Mouse (Mus musculus) lung, postnatal 0 days (tissue): ENCODE data around the gene Ran. TPM values are rescaled to one million over a fixed set of nuclear protein-coding genes. Genes with fewer than 3 reads are reported as not detected.

Experiments
- ATAC-seq: fragments of 200-750 bp; cut with Nextera tagmentation; 2 replicates; pipeline ENCODE4 v1.8.0; 2017; ENCODE audit warnings: moderate library complexity
- DNase-seq: peaks from one replicate; pipeline ENCODE4 v3.0.0-alpha.2; 2016; ENCODE audit warnings: low spot score
- H3K27ac ChIP-seq: fragments of 300-500 bp; sonication (generic); 2 replicates; pipeline ENCODE4 v1.5.1; 2014; ENCODE audit warnings: antibody characterized with exemption, mild to moderate bottlenecking, low read length, mixed read lengths
- H3K27me3 ChIP-seq: fragments of 300-500 bp; sonication (generic); replicated peaks from 2 replicates; pipeline ENCODE4 v1.6.1; 2014; ENCODE audit warnings: low read length, mixed read lengths; ENCODE audit not compliant: insufficient read depth
- H3K36me3 ChIP-seq: fragments of 300-500 bp; sonication (generic); 2 replicates; pipeline ENCODE4 v1.6.1; 2014; ENCODE audit warnings: low read length, mixed read lengths; ENCODE audit not compliant: insufficient read depth
- H3K4me1 ChIP-seq: fragments of 300-500 bp; sonication (generic); 2 replicates; pipeline ENCODE4 v1.6.1; 2014; ENCODE audit warnings: antibody characterized with exemption, low read depth, low read length, mixed read lengths; ENCODE audit not compliant: insufficient read depth
- H3K4me2 ChIP-seq: fragments of 300-500 bp; sonication (generic); replicated peaks from 2 replicates; pipeline ENCODE4 v1.6.1; 2014; ENCODE audit warnings: low read depth, mild to moderate bottlenecking, low read length, moderate library complexity, mixed read lengths
- H3K4me3 ChIP-seq: fragments of 300-500 bp; sonication (generic); 2 replicates; pipeline ENCODE4 v1.5.1; 2014; ENCODE audit warnings: low read depth, low read length
- H3K9ac ChIP-seq: fragments of 300-500 bp; sonication (generic); replicated peaks from 2 replicates; pipeline ENCODE4 v1.6.1; 2014; ENCODE audit warnings: low read depth, mild to moderate bottlenecking
- H3K9me3 ChIP-seq: fragments of 300-500 bp; sonication (generic); 2 replicates; pipeline ENCODE4 v1.6.1; 2016; ENCODE audit warnings: low read length, mixed read lengths
- CTCF ChIP-seq: IDR thresholded peaks from 2 replicates; pipeline ENCODE4 v1.5.1; 2016; ENCODE audit warnings: antibody characterized with exemption, mild to moderate bottlenecking
- EP300 ChIP-seq: IDR thresholded peaks from 2 replicates; pipeline ENCODE4 v1.6.1; 2016; ENCODE audit warnings: antibody characterized with exemption, mild to moderate bottlenecking, control low read depth
- WGBS: fragments of 180-500 bp; shearing (Covaris S2); extraction: QIAGEN DNeasy Blood & Tissue Kit; methylation state at CpG from one replicate; pipeline ENCODE4 v1.1.7; 2014; 5-methylcytosine and 5-hydroxymethylcytosine counted together
- polyA plus RNA-seq: library from polyadenylated mRNA; unstranded; fragments of >200 nt; fragmentation: Nextera tagmentation; extraction: Ambion mirVana; gene quantifications from 2 replicates; pipeline ENCODE4 v1.2.1, GENCODE M21; 2015

Ran gene
- polyA plus RNA-seq, 1 experiment from 2014 or later: 126 TPM

GRCm38 (mm10) chr5:129009577-129009976 is 10.3 kb upstream of the Ran start:
- peaks cover 3% of the 10 kb centered on the region; the same call in 1 of the 2 replicates for H3K4me1 ChIP-seq
- no peak overlapping the region for H3K27ac ChIP-seq
- no peaks in the 10 kb centered on the region for H3K36me3 ChIP-seq
- H3K27me3 ChIP-seq: no peaks in the 10 kb centered on the region
- TF ChIP-seq EP300 (no peak), CTCF (no peak)
- no peak overlapping the region for H3K4me2 ChIP-seq
- no peak overlapping the region for H3K9ac ChIP-seq
- WGBS: 66% methylated on average over 3 of the region's 3 CpGs
- H3K9me3 ChIP-seq: no peaks in the 10 kb centered on the region
- DNase-seq (no peak), ATAC-seq (no peak)
- no peak overlapping the region for H3K4me3 ChIP-seq

GRCm38 (mm10) chr5:129010937-129011336 is 8.9 kb upstream of the Ran start:
- Histone ChIP-seq H3K4me3 (no peak overlapping the region), H3K9ac (no peak overlapping the region), H3K36me3 (no peaks in the 10 kb centered on the region), H3K4me2 (no peak overlapping the region), H3K4me1 (peaks cover 3% of the 10 kb centered on the region; the same call in 1 of the 2 replicates), H3K9me3 (no peaks in the 10 kb centered on the region), H3K27ac (no peak overlapping the region), H3K27me3 (no peaks in the 10 kb centered on the region)
- WGBS: 69% methylated on average over 2 of the region's 2 CpGs
- ATAC-seq (no peak), DNase-seq (no peak)
- TF ChIP-seq EP300 (no peak), CTCF (no peak)

DNA sequence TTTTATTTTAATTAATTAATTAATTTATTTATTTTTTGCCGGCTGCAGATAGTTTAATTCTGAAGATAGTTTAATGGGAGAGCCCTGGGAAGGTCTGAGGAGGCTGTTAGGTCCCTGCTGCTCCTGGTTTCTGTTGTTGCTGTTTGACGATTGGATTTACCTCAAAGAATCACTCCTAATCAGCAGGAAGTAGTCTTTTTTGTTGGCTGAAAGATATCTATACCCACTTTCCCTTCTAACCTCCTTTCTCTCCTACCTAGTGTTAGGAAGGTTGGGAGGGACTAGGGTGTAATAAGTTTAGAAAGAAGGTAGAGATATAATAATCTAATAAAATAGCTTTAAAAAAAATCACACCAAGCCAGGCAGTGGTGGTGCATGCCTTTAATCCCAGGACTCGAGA is 4.8 kb upstream of the Ran start:
- WGBS: 69% methylated on average over 3 of the region's 3 CpGs
- TF ChIP-seq CTCF (no peak), EP300 (no peak)
- no peaks in the 10 kb centered on the region for H3K27me3 ChIP-seq

DNA sequence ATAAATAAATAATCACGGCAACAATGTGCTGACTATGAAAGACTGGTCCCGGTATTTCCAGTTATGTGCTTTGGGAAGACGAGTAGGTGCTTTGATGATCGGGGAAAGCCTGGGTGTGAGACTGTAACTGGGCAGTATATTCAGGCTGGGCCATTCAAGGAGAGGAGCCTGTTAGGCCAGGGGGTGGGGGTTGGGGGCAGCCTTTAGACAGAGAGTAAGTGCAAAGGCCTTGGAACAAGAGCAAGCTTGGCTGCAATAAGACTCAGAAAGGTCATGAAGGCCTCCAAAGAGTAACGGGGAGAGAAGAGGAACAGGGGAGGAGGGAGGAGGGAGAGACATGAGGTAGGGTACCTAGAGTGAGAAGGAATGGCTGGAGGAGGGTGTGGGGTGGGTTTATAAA is 4.3 kb upstream of the Ran start:
- WGBS: 84% methylated on average over 5 of the region's 5 CpGs
- DNase-seq: no peak

More for the DNA sequence above, 4.8 kb upstream of the Ran start:
- no peak for DNase-seq
- Histone ChIP-seq H3K27ac (no peak overlapping the region), H3K9me3 (no peaks in the 10 kb centered on the region), H3K9ac (no peak overlapping the region), H3K4me2 (no peak overlapping the region), H3K36me3 (no peaks in the 10 kb centered on the region), H3K4me1 (no peaks in the 10 kb centered on the region), H3K4me3 (no peak overlapping the region)
- ATAC-seq: no peak

GRCm38 (mm10) chr5:129016370-129016769 is 3.5 kb upstream of the Ran start:
- no peak overlapping the region for H3K4me3 ChIP-seq
- H3K4me1 ChIP-seq: peaks cover 3% of the 10 kb centered on the region; the same call in 1 of the 2 replicates
- TF ChIP-seq EP300: no peak
- TF ChIP-seq CTCF: no peak
- no peaks in the 10 kb centered on the region for H3K9me3 ChIP-seq
- no peak overlapping the region for H3K9ac ChIP-seq
- 93% methylated on average over 3 of the region's 3 CpGs for WGBS
- no peaks in the 10 kb centered on the region for H3K27me3 ChIP-seq
- H3K27ac ChIP-seq: no peak overlapping the region
- H3K36me3 ChIP-seq: no peaks in the 10 kb centered on the region
- no peak for ATAC-seq
- no peak overlapping the region for H3K4me2 ChIP-seq
- no peak for DNase-seq

More for the DNA sequence above, 4.3 kb upstream of the Ran start:
- no peak for ATAC-seq
- TF ChIP-seq EP300: no peak
- no peak for TF ChIP-seq CTCF
- Histone ChIP-seq H3K4me3 (no peak overlapping the region), H3K4me2 (no peak overlapping the region), H3K9ac (no peak overlapping the region), H3K9me3 (no peaks in the 10 kb centered on the region), H3K27ac (no peak overlapping the region), H3K27me3 (no peaks in the 10 kb centered on the region), H3K4me1 (no peaks in the 10 kb centered on the region), H3K36me3 (no peaks in the 10 kb centered on the region)

- Histone ChIP-seq H3K27me3 (no peaks in the 10 kb centered on the region), H3K36me3 (no peaks in the 10 kb centered on the region), H3K9me3 (no peaks in the 10 kb centered on the region), H3K4me3 (no peak overlapping the region), H3K27ac (peak overlapping the region; percentile 5; the same call in 1 of the 2 replicates), H3K4me1 (peaks cover 3% of the 10 kb centered on the region; the same call in 1 of the 2 replicates), H3K9ac (no peak overlapping the region), H3K4me2 (peak overlapping the region; percentile 62)
- TF ChIP-seq EP300: no peak
- TF ChIP-seq CTCF: no peak
- 77% methylated on average over 13 of the region's 13 CpGs for WGBS
- ATAC-seq (no peak), DNase-seq (no peak)
Measured at GRCm38 (mm10) chr5:129018782-129019489, 933 bp upstream of the Ran start.
